Mouse (Mus musculus) lung, adult 2 months (tissue): ENCODE results near the gene Atp6v0e.

Experiments used
- CTCF ChIP-seq: fragments of 200-500 bp; IDR thresholded peaks from 2 replicates; pipeline ENCODE4 v1.5.1; 2011; ENCODE audit warnings: mild to moderate bottlenecking, low read length, control low read depth; ENCODE audit not compliant: insufficient read depth
- POLR2A ChIP-seq: fragments of 200-500 bp; IDR thresholded peaks from 2 replicates; pipeline ENCODE4 v1.6.1; 2011; ENCODE audit warnings: low read depth, mild to moderate bottlenecking, control low read depth, low read length, borderline replicate concordance; ENCODE audit errors: extremely low read depth

- no peak for TF ChIP-seq CTCF
- TF ChIP-seq POLR2A: no peak
These were observed 12.3 kb upstream of the Atp6v0e start for GRCm38 (mm10) chr17:26650451-26651363.
